Mouse (Mus musculus) liver, postnatal 0 days (tissue): ENCODE data around the gene Lepr.

Experiments used
- CTCF ChIP-seq: sonication (generic); IDR thresholded peaks from 2 replicates; pipeline ENCODE4 v1.5.1; 2016; ENCODE audit warnings: antibody characterized with exemption, low read depth
- EP300 ChIP-seq: IDR thresholded peaks from 2 replicates; pipeline ENCODE4 v1.6.1; 2016; ENCODE audit warnings: antibody characterized with exemption, low read depth, mild to moderate bottlenecking

- TF ChIP-seq CTCF (no peak), EP300 (no peak)
These were observed 48.0 kb upstream of the Lepr start for GRCm38 (mm10) chr4:101669161-101669560.
